Mouse (Mus musculus) liver, adult 2 months (tissue): ENCODE data around the gene Fads1. TPM values are rescaled to one million over a fixed set of nuclear protein-coding genes. Genes with fewer than 3 reads are reported as not detected.
A peak's percentile ranks its signal among the peaks of the same experiment; 100 is the strongest.
"Not testable (repeated sequence)": the region's sequence is repeated elsewhere in the genome, so short reads cannot be mapped to it uniquely, and the experiment has no call there.

Experiments
- DNase-seq: peaks from one replicate; pipeline ENCODE4 v3.0.0-alpha.2; 2011; ENCODE audit warnings: low read depth, low spot score; ENCODE audit errors: extremely low read depth
- H3K27ac ChIP-seq: fragments of 200-500 bp; replicated peaks from 2 replicates; pipeline ENCODE4 v1.5.1; 2012; ENCODE audit warnings: low read depth, mild to moderate bottlenecking, control low read depth, inconsistent platforms, low read length; ENCODE audit not compliant: insufficient read depth
- H3K27me3 ChIP-seq: fragments of 200-500 bp; 2 replicates; pipeline ENCODE4 v1.6.1; 2012; ENCODE audit warnings: mild to moderate bottlenecking, moderate library complexity, low read length, inconsistent platforms; ENCODE audit not compliant: control insufficient read depth, insufficient read depth
- H3K36me3 ChIP-seq: fragments of 200-500 bp; 2 replicates; pipeline ENCODE4 v1.6.1; 2012; ENCODE audit warnings: low read length, inconsistent platforms; ENCODE audit not compliant: control insufficient read depth, insufficient read depth
- H3K4me1 ChIP-seq: fragments of 200-500 bp; 2 replicates; pipeline ENCODE4 v1.6.1; 2011; ENCODE audit warnings: low read length; ENCODE audit not compliant: control insufficient read depth, insufficient read depth
- H3K4me3 ChIP-seq: fragments of 200-500 bp; 2 replicates; pipeline ENCODE4 v1.5.1; 2011; ENCODE audit warnings: low read depth, mild to moderate bottlenecking, control low read depth, low read length, moderate library complexity; ENCODE audit not compliant: insufficient read depth
- H3K79me2 ChIP-seq: fragments of 200-500 bp; 2 replicates; pipeline ENCODE4 v1.6.1; 2012; ENCODE audit warnings: inconsistent platforms, mild to moderate bottlenecking, low read length, moderate library complexity; ENCODE audit not compliant: control insufficient read depth, insufficient read depth
- H3K9ac ChIP-seq: fragments of 200-500 bp; 2 replicates; pipeline ENCODE4 v1.6.1; 2012; ENCODE audit warnings: low read depth, mild to moderate bottlenecking, control low read depth, inconsistent platforms, low read length
- CTCF ChIP-seq: fragments of 200-500 bp; IDR thresholded peaks from 2 replicates; pipeline ENCODE4 v1.5.1; 2011; ENCODE audit warnings: low read depth, low read length, control low read depth
- POLR2A ChIP-seq: fragments of 200-500 bp; IDR thresholded peaks from 2 replicates; pipeline ENCODE4 v1.6.1; 2011; ENCODE audit warnings: low read length, control low read depth; ENCODE audit not compliant: insufficient read depth; ENCODE audit errors: extremely low read depth
- WGBS: fragments of 180-500 bp; shearing (Covaris S2); methylation state at CpG from one replicate; pipeline ENCODE4 v1.1.7; 2018; 5-methylcytosine and 5-hydroxymethylcytosine counted together
- polyA plus RNA-seq: library from polyadenylated mRNA; depleted of rRNA; stranded (reverse); fragments of >200 nt; gene quantifications from 2 replicates; pipeline ENCODE4 v1.2.3, GENCODE M21; 2012
- total RNA-seq: library from RNA; depleted of rRNA; stranded (reverse); fragments of >200 nt; gene quantifications from 2 replicates; pipeline ENCODE4 v1.2.3, GENCODE M21; 2014

The Fads1 gene
- total and polyA plus RNA-seq, 2 experiments, result 238 to 352 TPM

GRCm38 (mm10) chr19:10148555-10148954 lies 34.1 kb upstream of the Fads1 start:
- peak; percentile 100 for DNase-seq
- Histone ChIP-seq H3K27ac (peak overlapping the region; percentile 84), H3K36me3 (no peaks in the 10 kb centered on the region), H3K27me3 (no peaks in the 10 kb centered on the region), H3K79me2 (no peaks in the 10 kb centered on the region), H3K4me1 (peaks cover 6% of the 10 kb centered on the region; the same call in 1 of the 2 replicates), H3K4me3 (no peak overlapping the region), H3K9ac (peak overlapping the region; percentile 3; the same call in 1 of the 2 replicates)
- whole genome bisulfite sequencing, result 32% methylated on average over 6 of the region's 6 CpGs
- TF ChIP-seq POLR2A (no peak), CTCF (no peak)

DNA sequence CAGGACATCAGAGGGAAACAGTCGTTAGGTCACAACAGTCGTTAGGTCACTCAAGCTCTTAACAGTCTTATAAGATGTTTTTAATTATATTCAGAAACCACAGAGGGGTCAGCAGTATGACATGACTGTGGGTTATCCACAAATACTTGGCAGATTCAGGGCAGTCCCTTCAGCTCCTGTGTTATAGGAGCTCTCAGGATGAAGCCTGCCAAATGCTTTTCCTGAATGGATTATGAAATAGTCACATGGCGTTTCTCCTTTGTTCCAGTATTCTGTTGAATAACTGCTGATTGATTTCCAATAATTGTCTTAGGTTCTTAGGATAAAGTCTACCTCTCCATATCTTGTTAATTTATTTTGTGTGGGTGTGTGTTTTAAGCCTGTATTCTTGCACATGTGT lies 33.5 kb upstream of the Fads1 start:
- TF ChIP-seq CTCF (no peak), POLR2A (no peak)
- H3K27ac ChIP-seq, result peak overlapping the region; percentile 84
- H3K27me3 ChIP-seq, result no peaks in the 10 kb centered on the region
- peaks cover 6% of the 10 kb centered on the region; the same call in 1 of the 2 replicates for H3K4me1 ChIP-seq
- no peaks in the 10 kb centered on the region for H3K79me2 ChIP-seq
- no peak overlapping the region; the same call in 1 of the 2 replicates for H3K4me3 ChIP-seq
- peak; percentile 98 for DNase-seq
- WGBS, result 9% methylated on average over 3 of the region's 3 CpGs
- no peaks in the 10 kb centered on the region for H3K36me3 ChIP-seq
- peak overlapping the region; percentile 74 for H3K9ac ChIP-seq

- Histone ChIP-seq H3K79me2 (no peaks in the 10 kb centered on the region), H3K9ac (no peak overlapping the region), H3K4me3 (no peak overlapping the region), H3K4me1 (no peaks in the 10 kb centered on the region), H3K27ac (no peak overlapping the region), H3K27me3 (no peaks in the 10 kb centered on the region), H3K36me3 (no peaks in the 10 kb centered on the region)
- no peak for DNase-seq
- 96% methylated on average over 2 of the region's 2 CpGs for WGBS
- TF ChIP-seq CTCF (no peak), POLR2A (no peak)
These were observed 25.0 kb upstream of the Fads1 start for GRCm38 (mm10) chr19:10157725-10158124.

DNA sequence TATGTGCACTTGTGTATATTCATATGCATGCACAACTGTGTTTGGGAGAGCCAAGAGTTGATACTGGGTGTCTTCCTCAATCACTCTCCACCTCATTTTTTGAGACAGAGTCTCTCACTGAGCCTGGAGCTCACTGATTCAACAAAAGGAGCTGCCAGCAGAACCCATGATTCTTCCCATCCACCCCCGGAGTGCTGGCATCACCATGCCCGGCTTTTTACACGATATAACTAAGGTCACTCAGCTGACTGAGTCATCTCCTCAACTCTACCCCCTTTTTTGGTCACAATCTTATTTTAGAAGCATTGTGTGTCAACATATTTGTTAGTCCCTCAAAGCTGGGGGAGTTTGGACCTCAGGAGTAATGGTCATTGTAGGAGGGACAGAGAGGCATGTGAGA lies 18.8 kb upstream of the Fads1 start:
- Histone ChIP-seq H3K79me2 (no peaks in the 10 kb centered on the region), H3K36me3 (no peaks in the 10 kb centered on the region), H3K9ac (no peak overlapping the region), H3K4me3 (no peak overlapping the region), H3K27me3 (no peaks in the 10 kb centered on the region), H3K27ac (no peak overlapping the region), H3K4me1 (peaks cover 17% of the 10 kb centered on the region)
- TF ChIP-seq CTCF, result no peak
- TF ChIP-seq POLR2A, result no peak
- no peak for DNase-seq
- 69% methylated on average over 3 of the region's 3 CpGs for WGBS

GRCm38 (mm10) chr19:10165928-10166327 lies 16.8 kb upstream of the Fads1 start:
- peaks cover 20% of the 10 kb centered on the region for H3K4me1 ChIP-seq
- not testable (repeated sequence) for H3K27me3 ChIP-seq, H3K79me2 ChIP-seq, H3K27ac ChIP-seq, H3K36me3 ChIP-seq, H3K4me3 ChIP-seq, H3K9ac ChIP-seq
- WGBS, result 37% methylated on average over 4 of the region's 4 CpGs
- peak; percentile 87 for DNase-seq

DNA sequence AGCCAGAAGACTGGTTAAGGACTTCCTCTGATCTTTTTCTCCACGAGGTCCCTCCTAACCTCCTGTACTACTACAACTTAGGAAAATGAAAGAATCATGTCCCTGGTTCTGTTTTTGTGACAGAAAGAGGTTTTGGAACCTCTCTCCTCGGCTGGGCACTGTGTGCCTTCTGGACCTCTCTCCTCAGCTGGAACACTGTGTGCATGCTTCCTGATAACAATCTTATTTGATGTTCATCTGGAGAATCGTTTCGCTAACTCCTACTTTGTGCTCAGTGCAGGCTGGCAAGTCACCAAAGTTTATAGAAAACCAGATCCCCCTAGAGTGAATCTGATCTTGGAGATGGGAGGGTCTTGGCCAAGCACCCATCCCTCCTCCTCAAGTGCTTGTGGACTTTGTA lies 15.6 kb upstream of the Fads1 start:
- 33% methylated on average over 4 of the region's 4 CpGs for WGBS
- no peak for TF ChIP-seq CTCF
- TF ChIP-seq POLR2A, result no peak
- H3K36me3 ChIP-seq, result no peaks in the 10 kb centered on the region

More for the DNA sequence above, 15.6 kb upstream of the Fads1 start:
- H3K27ac ChIP-seq, result no peak overlapping the region
- DNase-seq, result peak; percentile 59
- no peak overlapping the region for H3K4me3 ChIP-seq
- H3K27me3 ChIP-seq, result no peaks in the 10 kb centered on the region
- H3K4me1 ChIP-seq, result peaks cover 20% of the 10 kb centered on the region
- no peak overlapping the region for H3K9ac ChIP-seq
- H3K79me2 ChIP-seq, result no peaks in the 10 kb centered on the region
